Mouse (Mus musculus) left cerebral cortex, postnatal 10 days (tissue): ENCODE results near the gene Tyw5. TPM values are rescaled to one million over a fixed set of nuclear protein-coding genes. Genes with fewer than 3 reads are reported as not detected.

Experiments
- DNase-seq, 2 experiments: peaks; one replicate each; pipeline ENCODE4 v3.0.0; 2021 to 2022; ENCODE audit warnings: low spot score in 2 of 2, mixed read lengths in 1 of 2; ENCODE audit errors: extremely low spot score in 1 of 2
- intact Hi-C: fragments of 180-260 bp; cut with DNase I; formaldehyde crosslinking; loops from one replicate; pipeline ENCODE4 v1.15.1; 2025
- total RNA-seq, 2 experiments: library from RNA; stranded (reverse); gene quantifications; 2 replicates each; pipeline ENCODE4 v1.2.3; 2021

The Tyw5 gene
- 10 to 100 TPM; 23.3 to 25.0 TPM for total RNA-seq

DNA sequence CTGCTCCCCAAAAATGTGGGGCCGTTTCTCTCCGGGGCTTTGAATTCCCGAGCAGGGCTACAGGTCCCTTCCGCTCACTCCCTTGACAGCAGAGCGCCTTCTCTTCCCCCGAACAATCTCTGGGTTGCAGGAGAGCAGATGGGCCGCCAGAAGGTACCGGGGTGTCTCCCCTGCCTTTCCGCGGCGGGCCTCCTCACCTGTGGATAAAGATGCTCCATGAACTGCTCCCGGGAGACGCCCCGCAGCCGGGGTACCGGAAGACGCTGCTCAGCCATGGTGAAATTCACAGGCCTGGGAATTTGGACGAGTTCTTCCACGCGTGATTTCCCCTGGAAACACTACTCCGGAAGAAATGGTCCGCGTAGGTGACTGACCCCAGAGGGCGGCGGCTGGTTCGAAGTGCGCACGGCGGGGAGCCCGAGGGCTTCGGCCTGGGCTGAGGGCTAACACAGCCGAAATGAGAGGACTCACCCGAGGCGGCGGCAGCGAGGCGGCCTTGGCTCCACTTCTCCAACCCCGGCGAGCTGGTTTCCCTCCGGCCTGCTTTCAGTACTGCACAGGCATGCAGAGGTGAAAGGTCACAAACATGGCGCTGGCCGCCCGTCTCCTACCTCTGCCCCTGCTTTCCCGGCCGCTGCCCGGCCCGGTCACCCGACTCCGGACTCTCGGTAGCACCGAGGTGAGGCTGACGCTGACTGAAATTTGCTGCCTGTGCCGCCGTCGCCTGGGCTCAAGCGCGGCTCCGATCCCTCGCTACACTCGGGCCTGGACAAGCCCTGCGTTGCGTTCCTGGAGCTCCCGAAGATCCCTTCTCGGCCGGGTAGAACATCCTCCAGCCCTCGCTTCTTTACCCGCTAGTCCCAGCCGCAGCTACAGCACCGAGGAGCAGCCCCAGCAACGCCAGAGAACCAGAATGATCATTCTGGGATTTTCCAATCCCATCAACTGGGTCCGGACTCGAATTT is at the start of gene Tyw5, which contains the start of gene Maip1:
Gene Tyw5, minus strand, starts transcription at position 915 of the 965 bp plus-strand sequence.
Gene Maip1, plus strand, starts transcription at position 142 of the 965 bp plus-strand sequence.
- intact Hi-C loops = no loop called here
- peak; percentile 77 to 86 for DNase-seq

- DNase-seq = no peak
- intact Hi-C loops = no loop called here
Measured at GRCm38 (mm10) chr1:57450241-57450640, 43.3 kb upstream of the Tyw5 start.

GRCm38 (mm10) chr1:57445679-57446078 is 38.8 kb upstream of the Tyw5 start:
- intact Hi-C loops = no loop called here
- no peak for DNase-seq

DNA sequence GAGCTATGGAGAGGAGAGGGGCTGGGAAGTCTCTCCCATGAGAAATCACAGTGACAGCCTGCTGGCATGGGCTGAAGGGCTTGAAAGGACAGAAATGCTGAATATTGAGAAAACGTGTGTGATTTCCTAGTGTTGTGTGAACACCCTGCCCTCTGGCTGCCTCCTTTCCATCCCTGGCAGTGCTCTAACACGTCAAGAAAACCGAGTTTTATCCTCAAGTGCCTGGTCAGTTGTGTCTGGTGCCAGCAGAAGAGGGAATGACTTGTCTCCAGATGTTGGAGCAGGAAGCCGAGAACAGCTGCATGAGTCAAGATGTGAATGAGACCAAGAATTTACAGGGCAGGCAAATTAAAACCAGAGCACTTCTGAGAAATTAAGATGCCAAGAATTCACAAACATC is 33.9 kb upstream of the Tyw5 start:
- intact Hi-C loops = no loop called here
- DNase-seq = no peak

GRCm38 (mm10) chr1:57439026-57439425 is 32.1 kb upstream of the Tyw5 start:
- no peak for DNase-seq
- intact Hi-C loops = no loop called here

DNA sequence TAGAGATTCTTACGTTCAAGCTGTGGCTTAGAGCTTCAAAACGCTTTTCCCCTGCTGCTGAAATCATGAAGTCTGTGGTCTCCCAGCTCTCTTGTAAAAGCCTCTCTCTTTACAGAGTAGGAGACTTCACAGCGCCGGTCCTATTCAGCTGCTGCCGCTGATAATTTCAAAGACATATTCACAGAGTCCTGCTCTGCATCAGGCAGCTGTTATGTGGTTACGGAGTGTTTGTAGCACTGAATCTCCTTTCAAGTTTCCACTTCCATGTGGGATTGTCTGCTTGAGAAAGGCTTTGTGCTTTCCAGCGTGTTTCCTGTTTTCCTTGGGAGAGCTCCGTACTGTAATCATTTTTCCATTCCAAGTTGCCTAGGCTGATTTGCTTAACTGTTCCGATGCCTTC is 30.1 kb upstream of the Tyw5 start:
- intact Hi-C loops = no loop called here
- DNase-seq = peak; percentile 23 to 26

DNA sequence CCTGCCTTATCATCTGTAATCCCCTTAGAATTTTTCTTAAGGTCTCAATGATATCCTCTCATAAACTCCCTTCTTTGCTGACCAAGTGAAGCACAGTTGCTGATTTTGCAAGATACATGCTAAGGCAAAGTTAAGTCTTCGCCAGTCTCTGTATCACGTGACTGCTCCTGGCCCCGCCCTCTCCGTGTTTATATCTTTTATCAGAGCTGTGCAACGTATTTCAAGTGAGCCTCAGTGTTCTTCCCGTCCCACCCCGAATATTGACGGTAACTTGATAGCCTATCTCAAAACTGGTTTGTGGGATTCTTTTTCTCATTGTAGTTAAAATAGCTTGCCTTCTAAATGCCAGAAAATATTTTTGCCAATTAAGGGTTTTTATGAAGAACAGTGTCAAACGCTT is 29.5 kb upstream of the Tyw5 start:
- peak in 1 of 2 experiments; percentile 71 for DNase-seq
- intact Hi-C loops = no loop called here

DNA sequence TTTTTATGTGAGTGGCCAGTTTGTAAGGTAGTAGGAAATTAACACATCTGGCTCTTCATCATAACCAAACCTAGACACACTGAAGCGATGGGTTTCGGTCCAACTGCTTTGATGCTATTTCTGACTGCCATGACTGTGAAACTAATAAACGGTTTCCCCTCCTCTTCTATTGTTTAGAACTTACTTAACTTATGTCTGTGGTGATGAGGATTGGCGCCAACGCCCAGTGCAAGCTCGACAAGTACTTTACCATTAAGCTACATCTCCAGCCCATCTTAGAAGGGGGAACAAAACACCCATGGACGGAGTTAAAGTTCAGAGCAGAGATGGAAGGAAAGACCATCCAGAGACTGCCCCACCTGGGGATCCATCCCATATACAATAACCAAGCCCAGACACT is 26.2 kb upstream of the Tyw5 start:
- intact Hi-C loops = loop anchor here (5.0 kb wide), 1 partner anchor 344 kb away; no protein-coding TSS in a partner anchor
- DNase-seq = no peak

DNA sequence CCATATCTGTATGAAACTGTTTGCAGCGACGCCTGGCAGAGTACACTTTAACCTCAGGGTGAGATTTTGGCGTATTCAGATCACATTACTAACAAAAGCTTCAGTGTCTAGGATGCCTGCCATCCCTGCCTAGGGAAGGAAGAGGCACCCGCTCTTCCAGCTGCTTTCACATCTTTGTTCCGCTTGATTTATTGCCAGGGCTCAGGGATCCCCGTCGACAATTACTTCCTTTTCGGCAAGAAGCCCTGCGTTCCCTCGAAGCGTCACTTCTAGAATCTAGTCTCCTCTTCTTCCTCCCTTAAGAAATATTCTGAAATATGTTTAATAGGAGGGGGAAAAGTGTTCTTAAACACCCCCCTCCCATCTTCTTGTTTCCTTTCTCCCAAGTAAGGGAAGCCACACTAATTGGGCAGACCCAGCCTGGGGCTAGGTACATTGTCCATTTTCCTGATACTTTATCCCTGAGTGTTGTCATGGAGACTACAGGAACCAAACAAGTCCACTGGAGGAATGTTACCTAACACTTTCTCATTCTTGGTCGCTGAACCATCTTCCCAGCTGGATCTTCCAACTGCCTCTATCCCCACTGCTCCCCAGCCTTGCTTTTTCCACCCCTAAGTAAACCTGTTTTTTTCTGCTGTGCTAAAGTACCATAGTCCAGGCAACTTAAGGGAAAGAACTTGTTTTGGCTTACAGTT is 23.0 kb upstream of the Tyw5 start:
- DNase-seq = peak; percentile 31 to 57
- intact Hi-C loops = loop anchor here (2.0 to 10.0 kb wide), 4 partner anchors 347 to 965 kb away; partner anchors contain the start of gene Bzw1

DNA sequence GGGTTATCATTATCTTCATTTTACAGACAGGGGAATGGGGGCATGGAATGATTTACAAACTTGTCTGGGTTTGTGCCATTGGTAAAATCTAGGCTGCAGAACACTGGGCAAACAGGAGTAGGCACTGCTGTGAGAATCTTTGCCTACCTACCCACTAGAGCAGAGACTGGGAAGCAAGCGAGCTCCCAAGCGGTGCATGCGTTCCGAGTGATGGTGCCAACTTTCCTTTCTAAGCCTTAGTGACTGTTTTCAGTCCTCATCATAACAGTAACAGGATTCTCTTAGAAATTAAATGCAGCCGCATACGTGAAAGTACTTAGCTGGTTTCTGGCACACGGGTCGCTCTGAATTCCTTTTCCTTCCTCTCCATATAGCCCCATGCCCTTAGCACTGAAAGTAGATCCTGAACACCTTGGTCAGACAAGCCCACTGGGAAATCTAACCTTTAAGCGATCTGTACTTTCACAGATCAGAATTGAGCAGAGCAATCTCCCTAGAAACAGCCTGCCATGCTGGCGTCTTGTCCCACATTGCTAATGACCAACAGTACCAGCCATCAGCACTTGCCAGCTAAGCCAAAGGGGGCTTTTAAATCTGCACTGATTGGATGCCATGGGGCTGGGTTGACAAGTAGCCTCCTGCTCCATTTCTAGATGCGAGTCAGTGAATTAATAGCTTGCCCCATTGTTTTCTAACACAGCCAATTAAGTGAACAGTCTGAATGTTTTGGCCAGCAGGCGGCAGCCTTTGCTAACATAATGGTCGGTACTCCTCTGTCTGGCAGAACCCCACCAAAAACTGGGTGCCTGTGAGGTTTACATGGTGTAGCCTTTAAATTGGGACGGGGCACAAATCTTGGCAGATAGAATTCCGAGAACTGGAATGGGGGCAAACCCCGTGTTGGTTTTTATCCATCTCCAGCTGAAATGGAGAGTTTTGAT is 21.7 kb upstream of the Tyw5 start:
- DNase-seq = peak; percentile 86 to 87
- intact Hi-C loops = loop anchor here (2.0 to 10.0 kb wide), 3 partner anchors 520 to 966 kb away; partner anchors contain the start of gene Bzw1

DNA sequence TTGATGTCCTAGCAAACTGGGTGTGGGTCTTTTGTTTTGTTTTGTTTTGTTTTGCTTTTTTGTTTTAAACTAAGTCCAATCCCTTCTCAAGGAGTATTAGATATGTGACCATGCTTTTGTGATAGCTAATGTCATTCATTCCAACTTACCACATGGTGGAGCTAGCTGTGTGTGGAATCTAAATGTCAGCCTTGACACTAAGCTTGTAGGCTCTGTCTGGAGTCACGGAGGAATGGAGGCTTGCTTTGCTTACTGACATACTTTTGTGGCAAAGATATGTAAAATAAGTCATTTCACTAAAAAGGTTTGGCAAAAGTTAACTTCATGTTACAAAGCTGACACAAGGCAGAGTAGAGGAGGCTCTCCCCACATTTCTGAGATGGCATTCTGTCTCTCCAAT is 16.8 kb upstream of the Tyw5 start:
- DNase-seq = peak in 1 of 2 experiments; percentile 49
- intact Hi-C loops = loop anchor here (2.0 to 10.0 kb wide), 3 partner anchors 721 to 971 kb away; partner anchors contain the start of gene Bzw1

GRCm38 (mm10) chr1:57413397-57413796 is 6.5 kb upstream of the Tyw5 start:
- intact Hi-C loops = no loop called here
- no peak for DNase-seq

- intact Hi-C loops = no loop called here
- no peak for DNase-seq
Measured at GRCm38 (mm10) chr1:57408994-57409393, 2.1 kb upstream of the Tyw5 start.

DNA sequence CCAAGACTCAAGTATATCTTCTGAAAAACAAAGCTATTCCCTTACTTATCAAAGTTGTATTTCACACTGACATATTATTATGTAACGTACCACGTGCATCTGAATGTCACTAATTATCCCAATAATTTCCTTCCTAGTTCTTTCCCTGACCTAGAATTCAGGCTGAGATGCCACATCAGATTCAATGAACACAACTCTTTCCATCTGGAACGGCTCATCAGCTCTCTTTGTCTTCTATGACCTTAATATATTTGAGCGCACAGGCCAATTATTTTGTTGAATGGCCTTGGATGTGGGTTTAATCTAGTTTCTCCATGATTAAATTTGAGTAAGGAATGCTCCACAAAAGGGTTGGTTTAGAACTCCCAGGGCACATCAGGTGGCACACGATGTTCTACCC is 4.8 kb downstream of the Tyw5 start:
- DNase-seq = no peak
- intact Hi-C loops = no loop called here

- intact Hi-C loops = no loop called here
- DNase-seq = no peak
Measured at GRCm38 (mm10) chr1:57400877-57401276, 6.0 kb downstream of the Tyw5 start.

DNA sequence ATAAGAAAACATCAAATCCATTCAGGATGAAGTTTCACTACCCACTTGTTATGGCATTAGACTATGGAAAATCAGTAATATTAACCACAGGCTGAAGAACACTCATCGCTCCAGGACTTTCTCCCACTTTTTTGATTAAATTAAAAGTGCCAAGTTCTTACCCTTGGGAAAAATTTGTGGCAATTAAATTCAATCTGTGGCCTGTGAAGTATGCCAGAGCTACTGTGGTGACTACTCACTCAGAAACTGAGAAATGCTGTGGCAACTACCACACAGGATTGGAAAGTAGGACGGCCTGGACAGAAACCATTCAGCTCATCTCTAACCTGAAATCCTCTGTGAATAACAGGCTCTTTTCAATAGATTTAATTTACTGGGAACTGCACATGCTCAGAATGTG is 6.6 kb downstream of the Tyw5 start:
- DNase-seq = no peak
- intact Hi-C loops = no loop called here

GRCm38 (mm10) chr1:57394051-57394450 is 12.8 kb downstream of the Tyw5 start:
- DNase-seq = peak; percentile 31 to 57
- intact Hi-C loops = loop anchor here (5.0 kb wide), 1 partner anchor 1507 kb away; no protein-coding TSS in a partner anchor

GRCm38 (mm10) chr1:57392417-57392816 is 14.5 kb downstream of the Tyw5 start:
- intact Hi-C loops = loop anchor here (5.0 kb wide), 1 partner anchor 1505 kb away; no protein-coding TSS in a partner anchor
- no peak for DNase-seq
